Comparison of ENCODE assay signal across 23 mouse cellular contexts in the genomic region with DNA sequence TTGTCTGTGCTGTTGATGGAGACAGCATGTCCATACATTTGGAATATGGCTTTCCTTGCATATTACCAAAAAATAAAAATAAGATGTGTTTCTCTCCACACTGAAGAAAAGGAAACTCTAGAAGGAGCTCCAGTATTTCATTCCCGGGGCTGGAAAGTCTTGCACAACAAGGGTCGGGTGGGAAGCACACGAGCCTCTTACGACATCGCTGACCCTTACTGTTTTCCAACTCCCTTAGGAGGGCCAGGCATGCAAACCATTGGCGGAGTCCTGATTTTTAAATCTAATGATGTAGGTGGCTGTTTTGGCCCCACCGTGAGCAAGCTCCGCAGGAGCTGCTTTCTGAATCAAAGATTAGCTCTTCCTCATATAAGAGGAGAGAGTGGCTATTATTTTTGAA. TPM values are rescaled to one million over a fixed set of nuclear protein-coding genes. Genes with fewer than 3 reads are reported as not detected.
DNase-seq lines count a peak whose midpoint lies in the region; ATAC-seq and TF ChIP-seq lines count a peak whose summit lies in the region.
"Had no signal": no experiment of that assay in that cellular context is flagged by ENCODE, and none has a peak within 500 bp of the region (broad histone marks: within the 10 kb centered on the region; RNA-seq: fewer than 3 reads in every experiment).

No protein-coding gene starts in this region.

- H3K36me3 ChIP-seq in lung, postnatal 0 days (ENCODE audit: insufficient read depth, low read length) = no peaks in the 10 kb centered on the region
- H3K36me3 ChIP-seq: embryonic facial prominence, embryonic 10.5 days; forebrain, embryonic 15.5 days; hindbrain, embryonic 15.5 days; limb, embryonic 10.5 days; liver, embryonic 15.5 days; midbrain, embryonic 10.5 days had no signal

- no peak overlapping the region for H3K4me3 ChIP-seq in lung, postnatal 0 days (ENCODE audit: low read depth, low read length)
- H3K4me3 ChIP-seq: embryonic facial prominence, embryonic 10.5 days; forebrain, embryonic 15.5 days; hindbrain, embryonic 15.5 days; limb, embryonic 10.5 days; liver, embryonic 15.5 days; midbrain, embryonic 10.5 days had no signal

- H3K4me2 ChIP-seq in lung, postnatal 0 days (replicated peaks; ENCODE audit: low read depth, low read length) = no peak overlapping the region
- H3K4me2 ChIP-seq: forebrain, embryonic 15.5 days; hindbrain, embryonic 15.5 days; liver, embryonic 15.5 days had no signal

- no peaks in the 10 kb centered on the region for H3K9me3 ChIP-seq in lung, postnatal 0 days (ENCODE audit: low read length)
- H3K9me3 ChIP-seq: embryonic facial prominence, embryonic 10.5 days; forebrain, embryonic 15.5 days; hindbrain, embryonic 15.5 days; limb, embryonic 10.5 days; liver, embryonic 15.5 days; midbrain, embryonic 10.5 days had no signal

- peak; percentile 26; the same call in 1 of the 2 replicates for ATAC-seq in lung, postnatal 0 days
- ATAC-seq: forebrain, embryonic 15.5 days had no signal

- H3K27me3 ChIP-seq in lung, postnatal 0 days (replicated peaks; ENCODE audit: insufficient read depth, low read length) = no peaks in the 10 kb centered on the region
- H3K27me3 ChIP-seq: forebrain, embryonic 15.5 days; hindbrain, embryonic 15.5 days; liver, embryonic 15.5 days had no signal

- H3K4me1 ChIP-seq in lung, postnatal 0 days (ENCODE audit: insufficient read depth, low read depth, low read length) = no peaks in the 10 kb centered on the region
- H3K4me1 ChIP-seq: forebrain, embryonic 15.5 days; hindbrain, embryonic 15.5 days; liver, embryonic 15.5 days; midbrain, embryonic 10.5 days had no signal

- intact Hi-C loops in heart, postnatal 10 days (cut with DNase I) = no loop called here

- peak; percentile 14; the same call in 1 of the 2 replicates for TF ChIP-seq CTCF in lung, postnatal 0 days (IDR thresholded peaks at IDR 0.05)

- no peak overlapping the region for H3K9ac ChIP-seq in lung, postnatal 0 days (replicated peaks; ENCODE audit: low read depth)
- H3K9ac ChIP-seq: forebrain, embryonic 15.5 days; hindbrain, embryonic 15.5 days; liver, embryonic 15.5 days had no signal

- WGBS in lung, postnatal 0 days = 60% methylated on average over 8 of the region's 8 CpGs

- no peak for TF ChIP-seq EP300 in lung, postnatal 0 days (IDR thresholded peaks at IDR 0.05)

- H3K27ac ChIP-seq in lung, postnatal 0 days (ENCODE audit: low read length) = no peak overlapping the region
- H3K27ac ChIP-seq: embryonic facial prominence, embryonic 10.5 days; forebrain, embryonic 15.5 days; hindbrain, embryonic 15.5 days; limb, embryonic 10.5 days; liver, embryonic 15.5 days; macrophage; midbrain, embryonic 10.5 days had no signal

- DNase-seq in gastrocnemius, adult 18-20 months (ENCODE audit: low spot score) = peak; percentile 63
- DNase-seq in gastrocnemius, postnatal 10 days = no peak
- peak; percentile 48 for DNase-seq in heart, adult 8-10 months (ENCODE audit: low spot score)
- no peak for DNase-seq in heart, postnatal 10 days
- DNase-seq in lung, postnatal 0 days (ENCODE audit: low spot score) = peak; percentile 64
- DNase-seq in skeletal muscle tissue, adult 2 months (ENCODE audit: low read depth, low spot score) = peak; percentile 64
- no peak for DNase-seq in cerebellum, postnatal 14 days
- DNase-seq: adrenal gland, postnatal 14 days; cerebellum, adult 9-10 months; heart, postnatal 14 days; kidney, adult 2 months; kidney, postnatal 14 days; liver; thymus, adult 2 months; thymus, postnatal 4 days had no signal

RNA-seq across cellular contexts. Expression of a gene that starts 20.6 kb away (rescaled TPM):
- 1 to 10 TPM; 2.3 TPM for total RNA-seq in gastrocnemius, adult 18-20 months (2021)
- 1 to 10 TPM; 3.2 to 3.7 TPM for total RNA-seq in gastrocnemius, postnatal 10 days (2021)
- 1 to 10 TPM; 5.0 to 7.2 (median 6.2) TPM for total RNA-seq in heart, adult 8-10 months (2022)
- 1 to 10 TPM; 9.2 to 9.7 TPM for total RNA-seq in heart, postnatal 10 days (2021)
- polyA plus RNA-seq in lung, postnatal 0 days (2015; fragmentation: Nextera tagmentation; extraction: Ambion mirVana) = 106 and 118 TPM in 2 replicates
- total RNA-seq: neutrophil, adult 5-6 weeks had no signal
- polyA plus RNA-seq: macrophage had no signal

Comparison
In these comparisons a context has a peak if more than half of its experiments do, and no peak if none do; other contexts are left out.
1. DNase-seq: peak in gastrocnemius, adult 18-20 months (single experiment), heart, adult 8-10 months (single experiment), lung, postnatal 0 days (single experiment) and skeletal muscle tissue, adult 2 months (single experiment); none in gastrocnemius, postnatal 10 days (single experiment), heart, postnatal 10 days (0 of 2) and cerebellum, postnatal 14 days (0 of 2).